ENCODE assay signal across 10 mouse cellular contexts in the genomic region with DNA sequence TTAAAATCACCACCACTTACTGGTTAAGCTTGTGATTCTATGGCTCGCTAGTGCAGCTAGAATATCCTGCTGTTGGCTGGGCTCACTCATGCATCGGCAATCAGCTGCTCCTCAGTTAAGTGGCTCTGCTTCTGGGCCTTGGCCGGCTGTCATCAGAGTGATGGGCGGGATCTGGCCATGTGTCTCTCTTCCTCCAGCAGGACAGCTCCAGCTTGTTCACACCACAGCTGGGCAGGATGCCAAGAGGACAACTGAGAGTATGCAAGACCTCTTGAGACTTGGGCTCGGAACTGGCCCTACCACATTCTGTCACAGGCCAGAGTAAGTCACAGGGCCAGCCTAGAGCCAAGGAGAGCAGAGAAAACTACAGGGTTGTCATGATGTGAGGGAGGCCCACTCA. TPM values are rescaled to one million over a fixed set of nuclear protein-coding genes. Genes with fewer than 3 reads are reported as not detected.
DNase-seq lines count a peak whose midpoint lies in the region; ATAC-seq and TF ChIP-seq lines count a peak whose summit lies in the region.
"Had no signal": no experiment of that assay in that cellular context is flagged by ENCODE, and none has a peak within 500 bp of the region (broad histone marks: within the 10 kb centered on the region; RNA-seq: fewer than 3 reads in every experiment).

No protein-coding gene starts in this region.

- no peak overlapping the region for H3K4me2 ChIP-seq in forebrain, embryonic 13.5 days
- no peak overlapping the region for H3K4me2 ChIP-seq in heart, postnatal 0 days (ENCODE audit: low read depth, low read length)

- no peak overlapping the region for H3K4me3 ChIP-seq in forebrain, embryonic 13.5 days
- no peak overlapping the region for H3K4me3 ChIP-seq in heart, postnatal 0 days (ENCODE audit: low read depth, low read length)

- no peaks in the 10 kb centered on the region for H3K9me3 ChIP-seq in forebrain, embryonic 13.5 days (replicated peaks)
- no peaks in the 10 kb centered on the region for H3K9me3 ChIP-seq in heart, postnatal 0 days (replicated peaks; ENCODE audit: control insufficient read depth, low read length)

- H3K27ac ChIP-seq in forebrain, embryonic 13.5 days = peak overlapping the region; percentile 96
- peak overlapping the region; percentile 85 for H3K27ac ChIP-seq in heart, postnatal 0 days (ENCODE audit: low read depth)
- H3K27ac ChIP-seq: macrophage had no signal

- TF ChIP-seq CTCF in heart, postnatal 0 days (IDR thresholded peaks at IDR 0.05; ENCODE audit: low read depth) = no peak

- peak; percentile 65 to 72 for DNase-seq in layer of hippocampus, postnatal 10 days (ENCODE audit: low spot score in 2 of 2)
- no peak for DNase-seq in layer of hippocampus, postnatal 25 days (ENCODE audit: extremely low spot score in 1 of 2, low spot score in 1 of 2)
- DNase-seq in heart, postnatal 0 days (ENCODE audit: low spot score) = peak; percentile 93
- DNase-seq in kidney, postnatal 4 days = peak; percentile 85 to 90
- peak; percentile 43 to 63 for DNase-seq in urinary bladder, adult 18-20 months (ENCODE audit: low spot score in 2 of 2)
- DNase-seq in embryo, embryonic 10.5 days (ENCODE audit: low spot score) = no peak

- H3K9ac ChIP-seq in forebrain, embryonic 13.5 days = no peak overlapping the region
- no peak overlapping the region for H3K9ac ChIP-seq in heart, postnatal 0 days (replicated peaks; ENCODE audit: low read depth, low read length)

- H3K36me3 ChIP-seq in forebrain, embryonic 13.5 days (ENCODE audit: poor library complexity, severe bottlenecking) = no peaks in the 10 kb centered on the region
- no peaks in the 10 kb centered on the region for H3K36me3 ChIP-seq in heart, postnatal 0 days (replicated peaks; ENCODE audit: control insufficient read depth, insufficient read depth, low read length)

- 20% methylated on average over 5 of the region's 5 CpGs for WGBS in forebrain, embryonic 13.5 days
- WGBS in heart, postnatal 0 days = 11% methylated on average over 5 of the region's 5 CpGs

- TF ChIP-seq EP300 in heart, postnatal 0 days (IDR thresholded peaks at IDR 0.05; ENCODE audit: low read depth) = peak; percentile 76

- no peak for ATAC-seq in forebrain, embryonic 13.5 days
- peak; percentile 67 for ATAC-seq in heart, postnatal 0 days (ENCODE audit: insufficient read depth, low read depth)
- no peak for ATAC-seq in erythroid progenitor cell, adult 5-6 weeks (replicated peaks; ENCODE audit: low FRiP score, poor library complexity, severe bottlenecking)

- peaks cover 93% of the 10 kb centered on the region for H3K4me1 ChIP-seq in forebrain, embryonic 13.5 days
- H3K4me1 ChIP-seq in heart, postnatal 0 days (ENCODE audit: control insufficient read depth, insufficient read depth) = peaks cover 28% of the 10 kb centered on the region

- no peaks in the 10 kb centered on the region for H3K27me3 ChIP-seq in forebrain, embryonic 13.5 days
- H3K27me3 ChIP-seq in heart, postnatal 0 days (ENCODE audit: control insufficient read depth, insufficient read depth, low read length) = peaks cover 5% of the 10 kb centered on the region

RNA-seq across cellular contexts. Expression of gene Foxo6, which starts 39.7 kb away (rescaled TPM):
- total RNA-seq in layer of hippocampus, postnatal 10 days (2021) = 10 to 100 TPM; 60.4 to 61.7 TPM
- 10 to 100 TPM; 36.3 to 37.4 TPM for total RNA-seq in layer of hippocampus, postnatal 25 days (2021)
- 3.1 and 3.8 TPM in 2 replicates for polyA plus RNA-seq in forebrain, embryonic 13.5 days (2015; fragmentation: Nextera tagmentation; extraction: Ambion mirVana)
- 1.8 and 4.0 TPM in 2 replicates for total RNA-seq in heart, postnatal 0 days (2014; rRNA removed; ENCODE audit: low replicate concordance)
- polyA plus RNA-seq in heart, postnatal 0 days (2015; fragmentation: Nextera tagmentation; extraction: Ambion mirVana) = 0.19 and 0.38 TPM in 2 replicates
- total RNA-seq in erythroid progenitor cell, adult 5-6 weeks (2015; ENCODE audit: low replicate concordance) = not detected in 2 replicates
- total RNA-seq in erythroid progenitor cell, adult 5-6 weeks (2017; ENCODE audit: low replicate concordance) = not detected in 2 replicates
- total RNA-seq: common myeloid progenitor, adult 5-6 weeks had no signal
- polyA plus RNA-seq: macrophage had no signal

Comparison
In these comparisons a context has a peak if more than half of its experiments do, and no peak if none do; other contexts are left out.
1. DNase-seq: peak in layer of hippocampus, postnatal 10 days (2 of 2), heart, postnatal 0 days (single experiment), kidney, postnatal 4 days (2 of 2) and urinary bladder, adult 18-20 months (2 of 2); none in layer of hippocampus, postnatal 25 days (0 of 2) and embryo, embryonic 10.5 days (single experiment).